Mouse (Mus musculus) C2C12 (cell line): Measurements from ENCODE around the gene Rassf8. TPM values are rescaled to one million over a fixed set of nuclear protein-coding genes. Genes with fewer than 3 reads are reported as not detected.

ENCODE experiments used
- H3K27me3 ChIP-seq: one replicate; pipeline ENCODE4 v1.6.1; 2011; ENCODE audit not compliant: control insufficient read depth, insufficient read depth, insufficient read length
- H3K36me3 ChIP-seq: one replicate; pipeline ENCODE4 v1.6.1; 2011; ENCODE audit not compliant: control insufficient read depth, insufficient read depth
- H3K4me3 ChIP-seq: one replicate; pipeline ENCODE4 v1.5.1; 2011; ENCODE audit warnings: mild to moderate bottlenecking, control low read depth; ENCODE audit not compliant: poor library complexity, insufficient read depth, severe bottlenecking
- H3K79me2 ChIP-seq: one replicate; pipeline ENCODE4 v1.6.1; 2011; ENCODE audit not compliant: control insufficient read depth, insufficient read depth
- H3K79me3 ChIP-seq: one replicate; pipeline ENCODE4 v1.6.1; 2011; ENCODE audit warnings: low read depth, control low read depth
- H3ac ChIP-seq: one replicate; pipeline ENCODE3; 2011; ENCODE audit warnings: low read depth; ENCODE audit not compliant: control insufficient read depth, insufficient read length
- CEBPB ChIP-seq: IDR thresholded peaks from one replicate; pipeline ENCODE4 v1.6.1; 2011; ENCODE audit warnings: low read depth, mild to moderate bottlenecking, control low read depth, moderate library complexity
- CTCF ChIP-seq: IDR thresholded peaks from one replicate; pipeline ENCODE4 v1.5.1; 2011; ENCODE audit not compliant: control insufficient read depth, insufficient read depth, insufficient read length
- FOSL1 ChIP-seq: IDR thresholded peaks from one replicate; pipeline ENCODE4 v1.8.0; 2011; ENCODE audit warnings: mild to moderate bottlenecking, low read length; ENCODE audit not compliant: poor library complexity, insufficient read depth, severe bottlenecking
- MAX ChIP-seq: IDR thresholded peaks from one replicate; pipeline ENCODE4 v1.6.1; 2011; ENCODE audit warnings: mild to moderate bottlenecking, control low read depth
- MYOD1 ChIP-seq: IDR thresholded peaks from one replicate; pipeline ENCODE4 v1.6.1; 2011; ENCODE audit warnings: low read depth; ENCODE audit not compliant: control insufficient read depth, insufficient read length
- MYOG ChIP-seq: IDR thresholded peaks from one replicate; pipeline ENCODE4 v1.6.1; 2011; ENCODE audit not compliant: control insufficient read depth, insufficient read length; ENCODE audit errors: extremely low read depth
- USF1 ChIP-seq: IDR thresholded peaks from one replicate; pipeline ENCODE4 v1.6.1; 2011; ENCODE audit warnings: low read depth, mild to moderate bottlenecking, control low read depth, moderate library complexity
- polyA plus RNA-seq: library from polyadenylated mRNA; unstranded; fragments of >200 nt; fragmentation: generic; extraction: Trizol; gene quantifications from one replicate; pipeline ENCODE4 v1.2.1, GENCODE M21; 2012; ENCODE audit warnings: missing spikeins

The Rassf8 gene
- polyA plus RNA-seq, 1 experiment, result 7.3 TPM

GRCm38 (mm10) chr6:145801796-145802488, 55.4 kb downstream of the Rassf8 start:
- H3K79me3 ChIP-seq, result no peaks in the 10 kb centered on the region
- no peaks in the 10 kb centered on the region for H3K79me2 ChIP-seq
- H3K36me3 ChIP-seq, result no peaks in the 10 kb centered on the region
- TF ChIP-seq CTCF, result no peak
- no peak for TF ChIP-seq MAX
- TF ChIP-seq FOSL1, result no peak
- no peak for TF ChIP-seq USF1
- TF ChIP-seq CEBPB, result no peak
- no peak for TF ChIP-seq MYOG
- no peak for TF ChIP-seq MYOD1
- H3K4me3 ChIP-seq, result no peak overlapping the region
- no peak overlapping the region for H3ac ChIP-seq
- no peaks in the 10 kb centered on the region for H3K27me3 ChIP-seq

- Histone ChIP-seq H3K4me3 (no peak overlapping the region), H3K79me2 (no peaks in the 10 kb centered on the region), H3ac (no peak overlapping the region), H3K79me3 (no peaks in the 10 kb centered on the region), H3K36me3 (no peaks in the 10 kb centered on the region), H3K27me3 (no peaks in the 10 kb centered on the region)
- no peak for TF ChIP-seq CEBPB
- no peak for TF ChIP-seq USF1
- no peak for TF ChIP-seq MAX
- TF ChIP-seq MYOG, result no peak
- no peak for TF ChIP-seq MYOD1
- no peak for TF ChIP-seq FOSL1
- TF ChIP-seq CTCF, result no peak
Observed at GRCm38 (mm10) chr6:145802881-145803280, 56.3 kb downstream of the Rassf8 start.

GRCm38 (mm10) chr6:145804276-145804675, 57.7 kb downstream of the Rassf8 start:
- no peak overlapping the region for H3ac ChIP-seq
- H3K79me2 ChIP-seq, result no peaks in the 10 kb centered on the region
- no peaks in the 10 kb centered on the region for H3K27me3 ChIP-seq
- no peaks in the 10 kb centered on the region for H3K79me3 ChIP-seq
- TF ChIP-seq CEBPB (no peak), FOSL1 (no peak), MAX (no peak), MYOG (no peak)
- H3K36me3 ChIP-seq, result no peaks in the 10 kb centered on the region
- no peak overlapping the region for H3K4me3 ChIP-seq

- H3K27me3 ChIP-seq, result no peaks in the 10 kb centered on the region
Observed at GRCm38 (mm10) chr6:145806784-145807183, 60.2 kb downstream of the Rassf8 start.

GRCm38 (mm10) chr6:145807929-145808328, 61.4 kb downstream of the Rassf8 start:
- TF ChIP-seq MYOG (no peak), MYOD1 (no peak), CEBPB (no peak), CTCF (no peak), FOSL1 (no peak), USF1 (no peak), MAX (no peak)
- Histone ChIP-seq H3K27me3 (no peaks in the 10 kb centered on the region), H3K36me3 (no peaks in the 10 kb centered on the region), H3K79me3 (no peaks in the 10 kb centered on the region), H3K4me3 (no peak overlapping the region), H3K79me2 (no peaks in the 10 kb centered on the region), H3ac (no peak overlapping the region)

More at GRCm38 (mm10) chr6:145806784-145807183, 60.2 kb downstream of the Rassf8 start:
- no peak overlapping the region for H3K4me3 ChIP-seq
- no peaks in the 10 kb centered on the region for H3K36me3 ChIP-seq
- no peaks in the 10 kb centered on the region for H3K79me3 ChIP-seq
- H3K79me2 ChIP-seq, result no peaks in the 10 kb centered on the region
- TF ChIP-seq MAX (no peak), CTCF (no peak)
- no peak overlapping the region for H3ac ChIP-seq

- Histone ChIP-seq H3ac (no peak overlapping the region), H3K79me3 (no peaks in the 10 kb centered on the region), H3K27me3 (no peaks in the 10 kb centered on the region), H3K4me3 (no peak overlapping the region), H3K36me3 (no peaks in the 10 kb centered on the region), H3K79me2 (no peaks in the 10 kb centered on the region)
- TF ChIP-seq MYOD1 (no peak), FOSL1 (no peak), CTCF (no peak), MAX (no peak), CEBPB (no peak), MYOG (no peak), USF1 (no peak)
Observed at GRCm38 (mm10) chr6:145809566-145809965, 63.0 kb downstream of the Rassf8 start.
